Mouse (Mus musculus) thymus, postnatal 4 days (tissue): Measurements from ENCODE around the gene Clspn.
"Not testable (repeated sequence)": the region's sequence is repeated elsewhere in the genome, so short reads cannot be mapped to it uniquely, and the experiment has no call there.

Experiments
- DNase-seq: peaks from one replicate; pipeline ENCODE4 v3.0.0; 2021

The Clspn gene

DNA sequence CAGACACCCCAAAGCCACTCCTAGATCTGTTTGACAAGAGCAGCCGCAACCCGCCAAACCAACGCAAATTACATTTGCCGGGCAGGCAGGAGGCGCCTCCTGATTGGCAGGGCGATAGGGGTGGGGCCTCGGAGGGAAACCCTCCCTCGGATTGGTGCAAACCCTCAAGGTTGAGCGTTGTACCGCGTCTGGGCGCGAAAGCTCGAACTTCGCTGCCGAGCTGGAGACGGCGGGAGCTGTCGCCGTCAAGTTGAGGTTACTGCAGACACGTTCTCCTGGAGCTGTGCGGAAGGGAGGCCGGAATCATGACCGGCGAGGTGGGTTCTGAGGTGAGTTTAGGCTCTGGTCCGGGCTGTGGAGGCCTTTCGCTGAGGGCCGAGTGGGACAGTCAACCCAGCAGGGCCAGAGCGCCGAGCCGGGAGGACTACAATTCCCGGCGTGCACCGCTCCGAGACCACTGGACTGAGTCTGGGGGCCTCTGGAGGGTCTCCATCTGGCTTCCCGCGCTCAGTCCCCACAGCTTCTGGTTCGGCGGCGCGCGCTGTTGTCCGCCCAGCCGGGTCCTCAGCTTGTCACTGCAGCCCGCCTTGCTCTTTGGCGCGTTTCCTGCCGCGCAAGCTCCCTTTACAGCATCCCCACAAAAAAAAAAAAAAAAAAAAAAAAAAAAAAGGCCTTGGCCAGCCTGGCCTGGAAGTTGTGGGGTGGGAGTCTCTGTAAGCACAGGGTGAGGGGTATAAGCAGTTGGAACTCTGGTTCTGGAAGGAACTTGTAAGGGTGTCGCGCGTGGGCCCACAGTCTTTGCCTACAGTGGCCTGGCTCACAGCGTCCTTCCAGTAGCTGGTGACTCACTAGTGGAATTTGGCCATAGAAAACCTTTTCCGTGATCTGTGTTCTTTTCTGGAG is at the start of gene Clspn:
Gene Clspn (plus strand): TSS at position 127 of the 903 bp plus-strand sequence.
- peak; percentile 92 for DNase-seq

DNA sequence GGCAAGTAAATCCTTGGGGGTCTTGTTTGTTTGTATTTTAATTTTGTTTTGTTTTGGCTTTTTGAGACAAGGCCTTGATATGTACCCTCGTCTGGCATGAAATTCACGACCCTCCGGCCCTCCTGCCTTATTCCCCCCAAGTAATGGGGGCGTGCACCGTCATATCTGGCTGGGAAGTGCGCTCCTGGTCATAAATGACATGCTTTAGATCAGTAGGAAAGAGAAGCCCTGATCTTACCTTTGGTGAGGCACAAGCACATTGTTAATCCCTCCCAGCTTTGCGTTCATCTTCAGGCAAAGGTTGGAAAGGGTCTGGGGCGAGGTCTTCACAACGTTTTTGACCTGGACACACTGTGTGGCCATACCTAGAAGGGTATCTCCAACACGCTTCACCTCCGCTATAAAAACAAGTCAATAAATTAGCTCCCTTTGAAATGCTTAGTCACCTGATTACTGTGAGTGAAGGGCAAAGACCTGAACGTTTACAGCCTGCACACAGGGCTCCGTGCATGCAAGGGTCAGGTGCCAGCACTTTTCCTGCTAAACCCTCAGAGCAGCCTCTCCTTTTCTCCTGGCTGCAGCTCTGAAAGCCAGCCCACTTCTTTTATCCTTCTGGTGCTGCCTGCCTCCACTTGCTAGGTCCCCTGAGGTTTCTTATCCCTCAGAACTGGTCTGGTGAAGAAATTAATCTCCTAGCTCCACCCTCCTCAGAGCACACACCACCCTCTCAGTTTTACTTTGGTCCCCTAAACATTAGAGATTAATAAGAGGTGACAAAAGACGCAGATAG is 48.4 kb upstream of the Clspn start:
- DNase-seq, result no peak

DNA sequence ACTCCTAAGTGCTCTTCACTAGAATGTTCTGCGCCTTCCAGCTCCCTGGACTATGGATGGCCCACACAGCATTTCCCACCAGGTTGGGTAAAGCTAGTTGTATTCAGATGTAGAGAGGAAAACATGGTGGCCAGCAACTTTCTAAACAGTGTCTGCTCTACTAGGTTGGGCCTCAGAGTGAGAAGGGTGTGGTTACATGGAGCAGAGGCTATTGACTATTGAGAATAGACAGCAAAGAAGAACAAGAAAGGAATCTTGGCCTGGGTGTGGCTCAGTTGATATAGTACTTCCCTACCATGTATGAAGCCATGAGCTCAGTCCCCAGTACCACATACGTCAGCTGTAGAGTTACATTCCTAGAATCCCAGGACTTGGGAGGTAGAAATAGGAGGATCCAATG is 47.7 kb upstream of the Clspn start:
- no peak for DNase-seq

DNA sequence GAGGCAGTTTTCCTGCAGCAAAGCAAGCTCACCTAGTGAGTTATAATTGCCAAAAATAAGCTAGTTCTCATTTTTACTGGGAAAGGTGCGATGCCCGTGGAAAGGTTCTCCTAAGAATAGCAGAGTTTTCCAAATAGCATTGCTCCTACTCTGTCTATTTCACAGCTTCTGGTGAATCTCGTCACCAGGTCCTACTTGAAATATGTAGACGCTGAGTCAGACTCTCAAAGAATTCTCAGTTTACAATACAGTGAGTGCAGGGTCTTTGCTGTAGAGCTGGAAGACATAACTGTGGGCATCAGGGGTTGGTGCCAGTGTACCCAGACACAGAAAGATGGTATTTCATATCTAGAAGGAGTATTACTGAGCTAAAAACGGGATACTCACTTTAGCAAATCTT is 45.7 kb upstream of the Clspn start:
- no peak for DNase-seq

DNA sequence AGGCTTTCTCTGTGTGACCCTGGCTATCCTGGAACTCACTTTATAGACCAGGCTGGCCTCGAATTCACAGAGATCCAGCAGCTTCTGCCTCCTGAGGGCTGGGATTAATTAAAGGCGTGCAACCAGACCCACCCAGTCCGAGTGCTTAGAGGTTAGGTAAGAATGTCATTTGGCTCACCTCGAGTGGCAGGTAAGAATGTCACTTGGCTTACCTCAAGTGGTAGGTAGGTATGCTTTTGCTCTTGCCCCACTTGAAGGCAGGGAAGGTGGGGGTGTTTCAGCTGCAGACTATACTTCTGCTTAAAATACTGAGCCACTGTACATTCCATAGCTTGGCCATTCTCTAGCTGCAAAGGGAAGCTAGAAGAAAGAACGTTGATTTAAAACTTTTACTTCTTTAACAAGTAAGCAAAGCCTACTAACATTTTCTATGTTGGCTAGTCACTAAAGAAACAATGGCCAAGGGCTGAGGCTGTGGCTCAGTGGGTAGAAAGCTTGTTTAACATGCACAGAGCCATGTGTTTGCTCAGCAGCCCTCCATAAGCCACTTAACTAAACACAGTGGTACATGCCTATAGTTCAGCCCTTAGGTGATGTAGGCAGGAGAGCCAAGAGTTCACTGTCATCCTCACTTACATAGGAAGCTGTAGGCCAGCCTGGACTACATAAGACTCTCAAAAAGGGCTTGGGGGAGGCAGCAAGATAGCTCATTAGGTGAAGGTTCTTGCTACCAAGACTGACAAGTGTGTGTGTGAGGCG is 44.2 kb upstream of the Clspn start:
- DNase-seq, result no peak

DNA sequence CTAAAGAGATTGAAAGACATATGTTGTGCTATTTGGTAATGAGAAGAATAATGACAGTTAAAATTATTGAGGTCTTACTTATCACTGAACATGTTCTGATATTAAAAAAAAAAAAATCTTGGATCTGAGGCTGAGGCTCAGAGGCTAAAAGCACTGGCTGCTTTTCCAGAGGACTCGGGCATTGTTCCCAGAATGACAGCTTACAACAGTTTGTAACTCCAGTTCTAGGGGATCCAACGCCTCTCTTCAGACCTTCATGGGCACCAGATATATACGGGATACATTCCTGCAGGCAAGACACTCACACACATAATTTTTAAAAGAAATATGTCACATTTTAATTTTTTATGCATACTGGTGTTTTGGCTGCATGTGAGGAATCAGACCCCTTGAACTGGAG is 30.6 kb upstream of the Clspn start:
- no peak for DNase-seq

GRCm38 (mm10) chr4:126526828-126527227 is 29.9 kb upstream of the Clspn start:
- no peak for DNase-seq

GRCm38 (mm10) chr4:126532292-126532691 is 24.4 kb upstream of the Clspn start:
- DNase-seq, result no peak

DNA sequence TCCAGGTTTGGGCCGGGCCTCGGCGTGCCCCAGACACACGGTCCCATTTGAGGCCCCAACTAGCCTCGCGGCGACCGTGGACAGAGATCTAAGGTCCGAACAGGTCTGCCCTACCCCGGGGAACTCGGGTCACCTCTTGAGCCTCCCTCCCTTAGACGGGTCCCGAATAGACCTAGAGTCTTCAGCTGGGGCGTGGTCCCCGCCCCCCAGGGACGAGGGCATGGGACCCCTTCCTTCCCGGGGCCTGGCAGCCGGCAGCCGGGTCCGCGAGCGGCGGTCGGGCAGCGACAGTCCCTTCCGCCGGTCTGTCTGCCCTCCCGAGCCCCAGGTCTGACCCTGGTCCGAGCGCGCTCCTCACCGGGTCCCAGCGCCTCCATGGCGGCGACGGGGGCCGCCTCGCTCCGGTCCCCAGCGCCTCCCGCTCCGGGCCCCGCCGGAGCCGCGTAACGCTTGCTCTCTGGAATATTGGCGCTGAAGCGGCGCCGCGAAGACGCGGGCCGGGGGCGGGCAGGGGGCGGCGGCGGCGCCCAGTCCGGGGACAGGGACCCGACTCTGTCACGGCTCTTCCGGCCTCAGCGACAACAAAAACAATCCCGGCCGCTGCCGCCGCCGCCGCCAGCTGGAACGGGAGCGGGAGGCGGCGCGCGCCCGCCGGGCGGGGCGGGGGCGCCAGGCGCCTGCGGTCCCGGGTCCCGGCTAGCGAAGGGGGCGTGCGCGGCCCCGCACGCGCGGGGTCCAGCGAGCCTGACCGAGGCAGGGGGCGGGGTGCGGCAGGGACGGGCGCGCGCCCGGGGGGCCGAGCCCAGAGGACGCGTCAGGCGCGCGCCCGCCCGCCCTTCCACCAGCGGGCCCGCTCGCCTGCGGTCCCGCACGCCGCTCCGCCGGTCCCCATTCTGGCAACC is 23.7 kb upstream of the Clspn start, which contains the start of gene Ago4:
Gene Ago4 (minus strand): TSS at position 646 of the 902 bp plus-strand sequence.
- peak; percentile 32 for DNase-seq

- DNase-seq, result no peak
Measured at GRCm38 (mm10) chr4:126533729-126534070, 23.0 kb upstream of the Clspn start.

- not testable (repeated sequence) for DNase-seq
Measured at GRCm38 (mm10) chr4:126535631-126536030, 21.1 kb upstream of the Clspn start.

DNA sequence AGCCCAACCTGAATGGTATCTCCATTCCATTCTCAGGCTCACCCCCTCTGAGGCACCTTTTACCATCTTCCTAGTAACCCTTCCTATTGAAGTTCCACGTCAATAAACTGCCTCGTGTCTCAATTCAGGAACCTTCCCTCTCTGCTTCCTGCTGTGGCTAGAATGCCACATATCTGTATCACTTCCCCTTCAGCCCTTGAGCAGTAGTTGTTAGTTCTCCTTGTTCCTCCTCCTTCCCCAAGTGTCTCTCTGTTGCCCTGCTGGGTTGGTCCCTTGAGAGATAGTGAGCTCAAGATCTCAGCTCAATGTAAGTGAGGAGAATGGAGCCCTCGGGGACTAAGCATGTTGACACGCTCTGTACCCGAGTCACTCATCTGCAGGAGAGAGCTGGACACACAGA is 19.9 kb upstream of the Clspn start:
- DNase-seq, result no peak

DNA sequence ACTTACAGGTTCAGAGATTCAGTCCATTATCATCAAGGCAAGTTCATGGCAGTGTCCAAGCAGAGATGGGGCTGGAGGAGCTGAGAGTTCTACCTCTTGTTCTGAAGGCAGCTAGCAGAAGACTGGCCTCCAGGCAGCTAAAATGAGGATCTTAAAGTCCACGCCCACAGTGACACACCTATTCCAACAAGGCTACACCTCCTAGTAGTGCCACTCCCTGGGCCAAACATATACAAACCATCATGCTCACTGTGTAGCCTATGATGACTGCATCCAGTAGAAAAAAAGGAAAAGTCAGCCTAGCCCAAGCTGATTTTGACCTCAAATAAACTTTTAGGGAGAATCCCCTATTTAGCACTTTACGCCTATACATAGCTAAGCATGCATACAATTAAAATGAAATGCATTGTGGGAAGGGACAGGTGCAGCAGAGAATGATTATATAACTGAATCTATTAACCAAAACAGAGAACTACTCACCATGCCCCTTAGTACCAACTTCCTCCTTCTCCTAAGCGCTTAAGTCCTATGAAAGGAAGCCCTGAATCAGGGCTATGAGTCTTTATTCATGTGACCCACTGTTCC is 16.2 kb upstream of the Clspn start:
- DNase-seq, result no peak

- no peak for DNase-seq
Measured at GRCm38 (mm10) chr4:126542838-126543237, 13.9 kb upstream of the Clspn start.

GRCm38 (mm10) chr4:126545016-126545415 is 11.7 kb upstream of the Clspn start:
- DNase-seq, result no peak

GRCm38 (mm10) chr4:126545703-126546102 is 11.0 kb upstream of the Clspn start:
- DNase-seq, result no peak

DNA sequence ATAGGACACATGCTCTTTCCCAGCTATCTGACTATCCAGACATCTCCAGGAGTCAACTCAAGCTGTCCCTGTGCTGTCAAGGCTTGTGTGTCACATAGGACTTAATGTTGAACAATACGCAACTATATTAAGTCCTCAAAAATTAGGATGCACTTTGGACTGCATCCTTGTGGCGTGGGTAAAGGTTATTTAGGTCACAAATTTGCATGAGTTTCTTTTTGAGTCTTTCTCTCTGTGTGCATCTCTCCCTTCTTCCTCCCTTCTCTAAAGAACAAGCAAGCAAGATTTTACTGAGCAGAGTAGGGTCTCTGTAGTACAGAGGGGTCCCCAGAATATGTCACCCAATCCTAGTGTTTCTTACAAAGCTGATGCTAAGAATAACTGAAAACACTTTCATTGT is 10.6 kb upstream of the Clspn start:
- no peak for DNase-seq

DNA sequence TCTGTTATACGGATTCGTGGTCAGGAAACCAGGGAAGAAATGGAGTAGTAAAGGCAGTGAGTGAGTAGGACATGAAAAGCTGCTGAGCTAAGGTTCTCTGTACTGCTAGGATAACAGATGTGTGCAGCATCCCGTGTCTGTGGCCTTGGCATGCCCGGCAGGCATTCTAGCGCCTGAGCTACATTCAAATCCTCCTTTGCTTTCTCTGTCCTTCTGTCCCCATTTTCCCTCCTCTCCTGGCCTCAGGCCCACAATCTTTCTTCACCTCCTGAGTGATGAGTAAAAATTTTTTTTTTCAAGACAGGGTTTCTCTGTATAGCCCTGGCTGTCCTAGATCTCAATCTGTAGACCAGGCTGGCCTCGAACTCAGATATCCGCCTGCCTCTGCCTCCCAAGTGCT is 4.6 kb upstream of the Clspn start:
- DNase-seq, result no peak

DNA sequence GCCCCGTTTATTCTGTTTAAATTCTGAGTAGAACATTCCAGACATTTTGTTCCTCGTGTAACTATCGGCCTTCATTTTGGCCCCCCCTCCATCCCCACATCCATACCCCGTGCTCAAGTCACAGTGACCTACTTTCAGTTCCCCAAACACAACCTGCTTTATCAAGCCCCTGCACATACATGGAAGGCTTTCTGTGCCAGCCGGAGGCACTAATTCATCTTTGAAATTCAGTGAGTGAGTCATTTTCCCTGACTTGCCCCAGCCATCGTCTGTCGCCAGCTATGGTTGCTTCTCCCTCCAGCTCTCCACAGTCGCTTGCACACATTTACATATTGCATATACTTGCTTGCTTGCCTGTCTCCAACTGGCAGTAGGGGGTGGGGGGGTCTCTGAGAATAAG is 3.6 kb upstream of the Clspn start:
- no peak for DNase-seq

DNA sequence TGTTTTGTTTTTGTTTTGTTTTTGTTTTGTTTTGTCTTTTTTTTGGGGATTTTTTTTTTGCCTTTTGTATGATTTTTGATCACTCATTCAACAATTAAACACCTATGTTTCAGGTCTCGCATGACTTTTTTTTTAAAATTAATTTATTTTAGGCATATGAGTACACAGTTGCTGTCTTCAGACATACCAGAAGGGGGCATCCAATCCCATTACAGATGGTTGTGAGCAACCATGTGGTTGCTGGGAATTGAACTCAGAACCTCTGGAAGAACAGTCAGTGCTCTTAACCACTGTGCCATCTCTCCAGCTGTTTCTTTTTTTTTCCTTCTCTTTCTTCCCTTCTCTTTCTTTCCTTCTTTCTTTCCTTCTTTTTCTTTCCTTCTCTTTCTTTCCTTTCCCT is 3.0 kb upstream of the Clspn start:
- no peak for DNase-seq

- DNase-seq, result no peak
Measured at GRCm38 (mm10) chr4:126554462-126554861, 2.3 kb upstream of the Clspn start.

GRCm38 (mm10) chr4:126563798-126564197 is 7.1 kb downstream of the Clspn start:
- no peak for DNase-seq
